Mouse (Mus musculus): Measurements from ENCODE around the gene Dzip3.
A peak's percentile ranks its signal among the peaks of the same experiment; 100 is the strongest.

Gene Dzip3

DNA sequence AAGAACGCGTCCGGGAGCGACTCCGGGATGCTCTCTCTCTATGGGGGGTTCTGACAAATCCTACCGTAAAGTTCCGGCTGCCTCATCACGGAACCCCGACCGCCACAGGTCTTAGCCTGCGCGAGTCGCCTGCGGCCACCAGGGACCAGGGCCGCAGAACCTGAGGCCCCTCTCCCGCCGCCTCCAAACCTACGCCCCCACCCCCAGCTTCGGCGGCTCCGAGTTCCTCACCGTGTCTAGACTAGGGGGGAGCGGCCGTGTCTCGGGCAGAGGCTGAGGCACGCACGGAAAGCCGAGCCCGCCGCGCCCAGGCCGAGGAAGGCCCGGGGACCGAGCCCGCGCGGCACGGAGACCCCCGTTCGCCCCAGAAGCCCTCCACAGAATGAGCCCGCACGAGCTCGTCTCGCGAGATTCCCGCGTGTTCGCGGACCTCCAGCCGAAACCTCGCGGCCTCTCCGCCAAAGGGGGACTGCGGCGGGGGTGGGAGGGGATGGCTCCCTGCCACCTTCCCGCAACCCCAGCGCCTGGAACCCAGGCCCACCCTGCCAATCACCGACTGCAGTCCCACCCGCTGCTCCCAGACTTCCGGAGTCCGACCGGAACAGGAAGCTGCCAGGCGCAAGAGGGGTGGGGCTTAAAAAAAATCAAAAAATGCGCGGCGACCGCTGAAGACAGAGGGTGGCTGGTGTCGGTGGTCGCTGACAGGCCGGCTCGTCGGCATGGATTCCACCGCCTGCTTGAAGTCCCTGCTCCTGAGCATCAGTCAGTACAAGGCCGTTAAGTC lies at the start of gene Dzip3, which contains the start of gene Cip2a:
Dzip3 (minus strand) TSS at position 607 of the 784 bp plus-strand sequence.
Cip2a (plus strand) TSS at position 627 of the 784 bp plus-strand sequence.
- peak; percentile 84 for DNase-seq (ENCODE audit: low spot score)

DNA sequence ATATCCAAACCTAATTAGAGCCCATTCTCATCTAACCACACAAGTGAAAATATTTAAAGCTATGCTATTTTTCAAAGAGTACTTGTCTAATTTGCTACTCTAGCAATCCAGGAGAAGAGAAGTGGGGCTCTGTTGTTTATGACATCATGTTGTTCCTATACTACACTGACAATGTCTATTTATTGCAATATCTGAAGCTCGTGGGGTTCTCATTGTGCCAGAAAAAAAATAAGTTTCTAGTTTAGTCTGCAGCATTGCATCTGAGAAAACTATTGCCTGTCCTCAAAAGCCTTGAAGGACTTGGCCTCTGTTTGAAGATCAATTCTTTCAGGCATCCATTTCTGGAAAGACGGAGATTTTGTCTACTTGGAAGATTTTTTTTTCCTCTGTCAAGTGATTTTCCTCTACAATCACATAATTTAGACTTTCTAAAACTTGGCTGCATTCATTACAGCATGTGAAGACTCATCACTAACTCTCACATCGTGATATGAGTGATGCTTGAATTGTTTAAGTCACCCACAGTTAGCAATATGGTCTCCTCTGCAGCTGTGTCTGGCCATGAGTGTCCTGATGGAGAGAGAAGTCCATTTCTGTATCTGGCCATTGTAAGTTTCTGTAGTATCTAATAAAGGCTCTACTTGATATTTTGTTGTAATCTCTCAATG lies 46.7 kb upstream of the Dzip3 start:
- no peak for DNase-seq (ENCODE audit: low spot score)

DNA sequence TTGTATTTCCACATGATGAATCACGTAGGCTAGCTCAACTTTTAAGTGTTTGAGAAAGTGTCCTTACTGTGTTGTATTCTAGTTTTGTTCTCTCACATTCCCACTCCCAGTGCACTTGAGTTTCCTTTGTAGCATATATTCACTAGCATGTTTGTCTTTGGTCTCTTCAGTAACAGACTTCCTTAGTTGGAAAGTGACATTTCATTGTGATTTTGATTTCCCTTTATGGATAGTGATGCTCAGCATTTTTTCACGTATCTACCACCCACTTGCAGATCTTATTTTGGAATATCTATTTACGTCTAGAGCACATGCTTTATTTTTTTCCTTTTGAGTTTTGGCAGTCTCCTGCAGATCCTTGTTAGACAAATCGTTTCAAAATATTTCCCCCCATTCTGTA lies 43.8 kb upstream of the Dzip3 start:
- DNase-seq (ENCODE audit: low spot score): peak; percentile 30

DNA sequence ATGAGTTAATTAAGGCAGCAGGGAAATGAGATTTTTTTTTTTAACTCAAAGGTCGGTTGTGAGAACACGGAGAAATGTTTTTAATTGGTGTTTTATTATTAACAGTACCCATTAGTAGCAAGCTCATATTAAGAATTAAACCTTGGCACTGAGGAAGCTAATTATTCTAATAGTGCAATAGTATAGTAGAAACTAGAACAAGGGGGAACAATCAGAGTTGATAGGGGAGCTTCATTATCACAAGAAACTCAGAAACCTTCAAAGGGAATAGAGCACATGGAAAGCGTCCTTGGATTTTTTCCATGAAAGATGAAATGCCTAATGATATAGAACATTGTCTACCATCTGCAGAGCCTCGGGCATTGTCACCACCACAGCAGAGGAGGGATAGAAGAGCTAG lies 41.9 kb upstream of the Dzip3 start:
- DNase-seq (ENCODE audit: low spot score): no peak

DNA sequence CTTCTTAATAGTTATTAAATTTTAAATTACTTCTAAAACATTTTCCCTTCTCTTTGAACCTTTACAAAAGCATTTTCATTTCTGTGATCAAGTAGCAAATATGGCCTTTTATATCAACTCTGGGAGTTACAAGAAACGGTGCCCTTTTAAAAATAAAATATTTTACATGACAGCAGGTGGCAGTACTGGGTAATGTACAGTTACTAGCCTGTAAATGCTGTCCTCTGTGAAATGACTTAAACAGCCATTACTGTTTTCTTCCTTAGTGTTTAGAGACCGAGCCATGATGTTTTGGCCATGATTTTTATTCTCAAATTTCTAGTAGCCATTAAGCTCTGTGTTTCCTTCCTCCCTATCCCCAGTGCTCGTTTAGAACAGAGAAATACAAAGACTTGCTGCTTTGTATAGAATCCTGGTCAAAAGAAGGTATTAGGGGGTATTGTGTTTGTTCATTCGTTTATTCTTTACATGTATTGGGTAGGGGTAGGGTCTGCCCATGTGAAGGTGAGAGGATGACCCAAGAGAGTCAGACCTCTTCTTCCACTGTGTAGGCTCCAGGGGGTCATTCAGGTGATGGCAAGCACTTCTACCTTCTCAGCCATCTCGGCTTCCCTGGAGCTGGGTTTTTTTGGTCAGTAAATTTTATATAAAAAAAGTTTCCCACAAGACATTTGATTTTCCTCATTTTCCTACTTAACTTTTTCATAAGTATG lies 22.8 kb upstream of the Dzip3 start:
- peak; percentile 35 for DNase-seq (ENCODE audit: low spot score)

DNA sequence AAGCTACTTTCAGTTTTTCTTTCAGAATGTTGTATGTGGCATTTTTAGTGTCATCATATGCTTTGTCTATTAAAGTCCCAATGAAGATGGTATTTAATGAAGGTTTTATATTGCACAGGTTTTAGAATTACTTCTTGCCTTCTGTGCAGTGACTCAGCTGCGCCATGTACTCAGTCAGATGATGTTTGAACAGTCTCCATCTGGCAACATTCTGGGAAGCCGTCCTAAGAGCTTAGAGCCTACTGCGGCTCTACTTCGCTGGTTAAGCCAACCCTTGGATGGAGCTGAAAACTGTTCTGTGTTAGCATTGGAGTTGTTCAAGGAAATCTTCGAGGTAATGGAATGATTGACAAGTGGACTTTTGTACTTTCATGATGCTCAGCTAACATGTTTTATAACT lies 10.2 kb upstream of the Dzip3 start:
- no peak for DNase-seq (ENCODE audit: low spot score)

DNA sequence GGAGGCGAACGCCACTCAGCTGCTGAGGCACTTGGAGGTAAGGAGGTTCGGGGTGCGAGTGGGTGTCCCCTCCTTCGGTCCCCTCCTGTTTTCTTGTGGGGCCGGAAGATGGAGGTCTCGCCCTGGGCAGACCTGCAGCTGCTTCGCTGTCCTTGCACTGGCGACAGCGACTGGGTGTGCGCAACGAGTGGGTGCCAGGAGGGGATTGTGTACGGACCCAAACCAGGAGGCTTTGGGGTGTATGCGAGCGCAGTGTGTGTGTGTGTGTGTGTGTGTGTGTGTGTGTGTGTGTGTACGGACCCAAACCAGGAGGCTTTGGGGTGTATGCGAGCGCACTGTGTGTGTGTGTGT lies 353 bp upstream of the Dzip3 start:
- DNase-seq (ENCODE audit: low spot score): no peak

DNA sequence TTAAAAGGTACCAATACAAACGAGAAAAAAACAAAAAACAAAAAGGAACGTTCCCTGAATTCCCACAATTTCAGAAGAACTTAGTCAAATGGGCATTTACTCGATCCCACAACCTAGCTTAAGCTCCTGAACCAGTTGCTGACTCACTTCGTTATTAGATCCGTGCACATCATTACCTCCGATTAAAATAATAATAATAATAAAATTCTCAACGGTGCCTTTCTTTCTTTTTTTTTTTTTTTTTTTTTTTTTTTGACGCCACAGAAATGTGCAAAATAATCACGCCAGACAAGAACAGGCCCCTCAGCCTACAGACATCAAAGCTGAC lies 770 bp downstream of the Dzip3 start:
- DNase-seq (ENCODE audit: low spot score): no peak

DNA sequence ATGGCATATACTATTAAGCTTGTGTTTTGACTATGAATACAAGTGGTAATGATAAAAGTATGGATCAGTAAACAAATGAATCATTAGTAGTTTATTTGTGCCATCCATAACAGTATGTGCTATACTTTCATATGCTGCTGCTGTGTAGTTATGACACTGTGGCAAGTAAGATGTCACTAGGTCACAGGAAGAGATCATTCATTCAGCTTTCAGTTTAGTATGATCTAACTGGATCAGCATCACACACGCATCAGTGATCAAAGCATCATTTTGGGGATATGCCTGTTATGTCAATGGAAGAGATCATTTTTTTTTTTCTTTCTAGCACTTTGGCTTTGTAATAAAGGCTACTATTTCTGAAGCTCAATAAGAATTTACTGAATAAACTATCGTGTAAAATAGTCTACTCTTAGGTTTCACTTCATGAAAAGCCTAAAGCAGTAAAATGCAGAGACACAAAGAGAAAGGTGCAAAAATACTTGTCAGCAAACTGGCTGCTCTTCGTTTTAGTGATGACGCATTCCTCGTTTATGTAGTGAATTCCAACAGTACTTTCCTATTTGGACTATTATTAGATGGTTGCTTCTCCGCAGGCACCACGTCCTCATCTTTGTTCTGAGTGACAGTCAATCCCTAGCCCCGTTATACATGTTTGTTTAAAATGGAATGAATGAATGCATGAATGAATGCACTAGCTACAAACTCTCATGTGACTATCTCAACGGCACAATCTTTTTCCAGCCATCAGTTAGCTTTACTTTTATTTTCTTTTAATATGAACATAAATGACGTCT lies 1.3 kb downstream of the Dzip3 start:
- DNase-seq (ENCODE audit: low spot score): no peak

DNA sequence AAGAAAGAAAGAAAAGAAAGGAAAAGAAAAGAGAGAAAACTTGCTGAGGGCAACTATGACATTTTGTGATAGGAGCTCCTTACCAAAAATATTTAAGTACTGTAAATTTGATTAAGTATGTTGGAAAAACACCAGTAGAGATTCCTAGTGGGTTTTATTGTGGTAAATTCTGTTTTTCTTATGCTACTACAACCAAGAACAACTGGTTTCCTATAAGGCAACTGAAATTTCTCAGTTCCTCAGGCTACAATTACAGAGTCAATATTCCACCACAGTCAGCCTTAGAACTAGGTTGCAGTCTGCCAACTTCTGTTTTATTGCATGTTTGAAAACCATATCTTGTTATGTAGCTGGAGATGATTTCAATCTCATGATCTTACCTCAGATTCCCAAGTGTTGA lies 4.3 kb downstream of the Dzip3 start:
- DNase-seq (ENCODE audit: low spot score): no peak

DNA sequence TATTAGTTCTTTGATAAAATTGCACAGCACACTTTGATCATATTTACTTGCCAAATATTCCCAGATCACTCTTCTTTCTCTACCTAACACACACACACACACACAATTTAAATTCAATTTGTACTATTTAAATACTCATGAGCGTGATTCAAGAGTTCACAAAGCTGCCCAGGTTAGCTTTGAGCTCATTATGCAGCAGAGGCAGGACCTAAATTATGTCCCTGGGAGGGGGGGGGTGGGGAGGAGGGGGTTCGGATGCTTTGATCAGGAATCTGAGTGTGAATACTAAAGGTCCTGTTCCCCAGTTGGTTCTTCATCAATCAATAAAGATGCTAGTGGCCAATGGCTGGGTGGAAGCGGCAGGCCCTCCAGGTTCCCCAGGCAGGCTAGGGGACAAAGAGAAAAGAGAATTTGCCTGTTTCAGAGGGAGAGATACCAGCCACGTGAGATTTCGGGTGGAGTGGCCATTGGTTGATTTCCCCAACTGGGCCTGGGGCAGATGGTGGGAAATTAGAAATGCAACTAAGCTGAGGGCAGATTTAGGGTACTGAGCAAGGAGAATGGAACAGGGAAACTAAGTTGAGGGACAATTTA lies 8.8 kb downstream of the Dzip3 start:
- no peak for DNase-seq (ENCODE audit: low spot score)

DNA sequence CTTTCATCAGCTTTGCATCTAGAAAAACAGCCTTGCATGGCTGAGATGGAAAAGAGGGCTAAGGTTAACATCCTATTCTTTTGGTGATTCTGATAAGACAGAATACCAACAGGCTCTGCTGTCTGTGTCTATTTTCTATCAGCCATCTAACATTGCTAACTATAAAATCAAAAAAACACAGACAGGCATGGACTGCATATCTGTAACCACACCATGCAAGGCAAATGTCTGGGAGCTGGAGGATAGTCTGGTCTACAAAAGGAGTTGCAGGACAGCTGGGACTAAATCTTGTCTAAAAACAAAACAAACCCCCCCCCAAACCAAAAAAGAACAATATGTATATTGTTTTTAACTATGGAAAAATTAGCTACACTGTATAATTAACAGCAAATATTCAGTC lies 14.0 kb downstream of the Dzip3 start:
- DNase-seq (ENCODE audit: low spot score): no peak

DNA sequence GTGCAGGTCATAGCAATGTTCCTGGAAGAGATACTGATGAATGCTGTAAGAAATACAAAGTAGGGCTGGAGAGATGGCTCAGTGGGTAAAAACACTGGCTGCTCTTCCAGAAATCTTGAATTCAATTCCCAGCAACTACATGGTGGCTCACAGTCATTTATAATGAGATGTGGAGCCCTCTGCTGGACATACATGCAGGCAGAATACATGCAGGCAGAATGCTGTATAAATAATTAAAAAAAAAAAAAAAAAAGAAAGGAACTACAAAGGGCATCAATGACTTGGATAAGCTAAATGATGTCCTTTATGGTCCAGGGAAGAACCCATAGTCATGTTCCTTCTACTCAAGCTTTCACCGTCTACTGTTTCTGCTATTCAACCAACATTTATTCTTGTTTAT lies 20.4 kb downstream of the Dzip3 start:
- DNase-seq (ENCODE audit: low spot score): no peak

DNA sequence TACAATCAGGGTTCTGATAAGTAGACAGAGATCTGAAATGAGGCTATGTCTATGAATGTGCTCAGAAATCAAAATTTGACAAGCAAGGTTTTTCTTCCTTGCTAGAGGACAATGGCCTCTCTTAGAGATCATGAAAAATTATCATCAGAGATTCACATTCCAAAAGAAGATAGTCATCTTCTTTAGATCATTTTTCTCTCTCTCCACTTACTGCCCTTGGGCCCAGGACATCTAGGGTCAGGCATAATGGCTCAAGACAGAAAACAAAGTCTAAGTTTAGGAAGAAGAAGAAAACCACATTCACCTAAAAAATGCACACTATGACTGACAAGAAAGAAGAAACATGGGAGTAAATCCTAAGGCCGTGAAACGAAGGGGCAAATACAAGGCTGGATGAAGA lies 21.0 kb downstream of the Dzip3 start:
- DNase-seq (ENCODE audit: low spot score): no peak

DNA sequence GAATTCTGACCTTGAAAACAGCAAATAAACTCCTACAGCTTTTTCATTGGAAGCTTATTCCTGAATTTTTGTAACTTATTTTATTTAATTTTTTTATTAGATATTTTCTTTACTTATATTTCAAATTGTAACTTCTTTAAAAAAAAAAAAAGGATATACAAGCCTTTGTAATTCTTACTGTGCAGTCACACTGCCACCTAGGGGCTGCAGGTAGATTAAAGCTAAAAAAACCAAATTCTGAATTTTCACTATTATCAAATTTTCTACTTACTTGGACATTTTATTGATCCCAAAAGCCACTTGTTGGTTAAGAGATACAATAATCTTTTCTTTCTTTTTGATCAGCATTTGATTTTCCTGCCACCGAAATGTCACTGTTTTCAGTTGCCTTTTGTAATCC lies 52.2 kb downstream of the Dzip3 start:
- no peak for DNase-seq (ENCODE audit: low spot score)

DNA sequence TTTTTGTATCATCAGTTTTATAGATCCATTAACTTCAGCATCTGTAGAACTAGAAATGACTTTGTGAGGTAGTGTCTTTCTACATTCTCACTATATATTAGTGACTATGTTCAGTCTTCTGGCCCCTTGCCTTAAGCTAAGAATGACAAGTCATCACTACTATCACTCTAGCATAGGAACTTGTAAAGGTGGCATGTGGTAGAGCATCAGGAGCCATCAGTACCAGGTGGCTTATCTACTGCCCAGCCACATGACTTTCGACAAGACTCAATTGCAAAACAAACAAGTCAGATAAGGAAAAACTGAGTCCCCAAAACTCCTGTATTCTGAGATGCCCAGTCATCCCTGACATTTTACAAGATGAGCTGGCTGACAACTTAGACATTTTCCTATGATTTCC lies 70.2 kb downstream of the Dzip3 start:
- no peak for DNase-seq (ENCODE audit: low spot score)

DNA sequence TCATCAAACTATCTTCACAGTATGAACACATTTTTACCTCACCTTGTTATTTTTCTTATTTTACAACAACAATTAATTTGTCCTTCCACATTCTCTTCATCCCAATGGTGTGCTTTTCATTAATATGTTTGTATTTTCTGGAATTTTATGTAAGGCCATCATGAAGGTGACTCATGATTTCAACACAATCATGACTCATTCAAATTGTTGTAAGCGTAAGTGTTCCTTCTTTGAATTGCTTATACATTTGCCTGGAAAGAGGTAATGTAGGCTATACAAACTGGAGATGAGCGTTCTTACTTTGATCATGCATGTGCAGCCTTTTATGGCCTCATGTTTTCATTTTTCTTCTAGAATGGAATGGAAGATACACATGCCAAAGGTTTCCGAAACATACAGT lies 80.8 kb downstream of the Dzip3 start:
- no peak for DNase-seq (ENCODE audit: low spot score)

DNA sequence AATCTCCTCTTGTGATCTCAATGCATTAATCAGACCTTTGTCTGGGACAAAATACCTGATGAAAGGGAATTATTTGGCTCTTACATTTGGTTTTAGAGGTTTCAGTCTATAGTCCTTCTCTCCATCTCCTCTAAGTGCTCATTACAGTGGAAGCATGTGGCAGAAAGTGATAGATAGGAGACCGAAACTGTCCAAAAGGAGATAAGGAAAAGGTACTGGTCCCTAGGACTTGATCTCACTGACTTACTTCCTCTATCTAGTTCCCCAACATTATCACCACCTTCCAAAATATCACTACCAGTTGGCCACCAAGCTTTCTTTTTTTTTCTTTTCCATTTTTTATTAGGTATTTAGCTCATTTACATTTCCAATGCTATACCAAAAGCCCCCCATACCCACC lies 82.8 kb downstream of the Dzip3 start:
- no peak for DNase-seq (ENCODE audit: low spot score)

DNA sequence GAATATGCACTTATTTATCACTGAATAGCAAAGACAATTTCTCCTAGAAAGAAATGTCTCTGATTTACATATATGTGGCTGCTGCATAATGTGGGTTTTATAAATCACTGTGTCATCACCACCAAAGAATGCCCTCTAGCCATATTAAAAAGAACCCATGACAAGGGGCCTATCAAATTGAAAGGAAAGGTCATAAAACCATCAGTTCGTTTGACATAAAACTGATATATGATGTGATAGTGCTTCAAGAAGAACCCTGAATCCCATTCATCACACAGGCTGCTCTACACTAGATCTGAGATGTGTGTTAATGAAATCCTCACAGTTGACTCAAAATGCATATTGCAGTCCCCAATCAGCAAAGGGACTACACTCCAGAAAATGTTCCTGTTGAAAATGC lies 94.1 kb downstream of the Dzip3 start:
- no peak for DNase-seq (ENCODE audit: low spot score)

DNA sequence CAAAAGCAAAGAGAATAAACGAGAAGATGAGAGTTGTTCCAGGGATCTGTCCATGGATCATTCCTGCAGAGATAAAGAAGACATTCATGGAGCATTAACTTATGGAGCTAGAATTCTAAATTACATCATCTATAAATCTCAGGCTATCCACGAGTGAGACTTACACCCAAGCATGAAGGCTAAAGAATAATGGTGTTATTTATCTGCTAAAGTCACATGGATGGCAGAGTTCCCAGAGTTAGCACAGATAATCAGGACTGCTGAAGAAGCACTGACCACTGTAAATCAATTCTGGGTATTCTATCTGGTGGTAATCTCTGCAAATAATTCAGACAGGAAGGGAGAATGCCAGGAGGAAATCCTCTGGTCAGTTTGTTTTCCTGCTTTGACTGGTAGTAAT lies 103.2 kb downstream of the Dzip3 start:
- DNase-seq (ENCODE audit: low spot score): no peak

Measured in left cerebral cortex, adult 11 months (tissue).